Mouse (Mus musculus) heart, embryonic 12.5 days (tissue): ENCODE results near the gene F930015N05Rik. TPM values are rescaled to one million over a fixed set of nuclear protein-coding genes. Genes with fewer than 3 reads are reported as not detected.

ENCODE experiments used
- ATAC-seq: fragments of 200-750 bp; cut with Nextera tagmentation; 2 replicates; pipeline ENCODE4 v1.8.0; 2017; ENCODE audit warnings: moderate TSS enrichment, moderate library complexity; ENCODE audit not compliant: insufficient number of reproducible peaks, low FRiP score
- H3K27ac ChIP-seq: fragments of 300-500 bp; sonication (generic); 2 replicates; pipeline ENCODE4 v1.5.1; 2016; ENCODE audit warnings: mild to moderate bottlenecking, moderate library complexity; ENCODE audit not compliant: poor library complexity, severe bottlenecking
- H3K27me3 ChIP-seq: fragments of 300-500 bp; sonication (generic); replicated peaks from 2 replicates; pipeline ENCODE4 v1.6.1; 2016; ENCODE audit warnings: mild to moderate bottlenecking, moderate library complexity
- H3K36me3 ChIP-seq: fragments of 300-500 bp; sonication (generic); 2 replicates; pipeline ENCODE4 v1.6.1; 2016; ENCODE audit warnings: mild to moderate bottlenecking, moderate library complexity
- H3K4me1 ChIP-seq: fragments of 300-500 bp; sonication (generic); replicated peaks from 2 replicates; pipeline ENCODE4 v1.6.1; 2016; ENCODE audit warnings: mild to moderate bottlenecking
- H3K4me2 ChIP-seq: fragments of 300-500 bp; sonication (generic); 2 replicates; pipeline ENCODE4 v1.6.1; 2016; ENCODE audit warnings: mild to moderate bottlenecking, moderate library complexity
- H3K4me3 ChIP-seq: fragments of 300-500 bp; sonication (generic); 2 replicates; pipeline ENCODE4 v1.5.1; 2016; ENCODE audit warnings: mild to moderate bottlenecking
- H3K9ac ChIP-seq: fragments of 300-500 bp; sonication (generic); 2 replicates; pipeline ENCODE4 v1.6.1; 2016; ENCODE audit warnings: mild to moderate bottlenecking, moderate library complexity
- H3K9me3 ChIP-seq: fragments of 300-500 bp; sonication (generic); replicated peaks from 2 replicates; pipeline ENCODE4 v1.6.1; 2016; ENCODE audit warnings: mild to moderate bottlenecking, moderate library complexity
- WGBS: fragments of 180-500 bp; shearing (Covaris S2); methylation state at CpG from one replicate; pipeline ENCODE4 v1.1.7; 2016; 5-methylcytosine and 5-hydroxymethylcytosine counted together
- polyA plus RNA-seq: library from polyadenylated mRNA; unstranded; fragments of >200 nt; fragmentation: Nextera tagmentation; extraction: Ambion mirVana; gene quantifications from 2 replicates; pipeline ENCODE4 v1.2.1, GENCODE M21; 2016

Gene F930015N05Rik
- not detected in 2 replicates for polyA plus RNA-seq

DNA sequence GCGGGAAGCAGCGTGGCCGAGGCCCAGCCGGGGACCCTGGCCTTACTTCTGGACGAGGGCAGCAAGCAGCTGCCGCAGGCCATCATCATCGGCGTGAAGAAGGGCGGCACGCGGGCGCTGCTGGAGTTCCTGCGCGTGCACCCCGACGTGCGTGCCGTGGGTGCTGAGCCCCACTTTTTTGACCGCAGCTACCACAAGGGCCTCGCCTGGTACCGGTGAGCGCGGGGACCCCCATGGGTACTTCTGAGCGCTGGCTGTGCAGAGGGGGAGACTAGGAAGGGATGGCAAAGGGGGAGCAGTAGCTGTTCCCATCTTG is at the start of gene F930015N05Rik:
Gene F930015N05Rik, minus strand, starts transcription at position 242 of the 316 bp plus-strand sequence.
- Histone ChIP-seq H3K4me3 (peak within 1 kb of the TSS; percentile 64), H3K4me1 (peaks cover 10% of the 10 kb centered on the region), H3K9me3 (no peaks in the 10 kb centered on the region), H3K4me2 (peak within 1 kb of the TSS; percentile 97), H3K36me3 (no peaks in the 10 kb centered on the region), H3K9ac (peak within 1 kb of the TSS; percentile 74), H3K27me3 (peaks cover 35% of the 10 kb centered on the region), H3K27ac (0 out of 2 replicates have a peak within 1 kb of the TSS, but pooled peaks have one; percentile 30)
- under 1% methylated on average over 24 of the region's 24 CpGs for WGBS
- no peak for ATAC-seq

DNA sequence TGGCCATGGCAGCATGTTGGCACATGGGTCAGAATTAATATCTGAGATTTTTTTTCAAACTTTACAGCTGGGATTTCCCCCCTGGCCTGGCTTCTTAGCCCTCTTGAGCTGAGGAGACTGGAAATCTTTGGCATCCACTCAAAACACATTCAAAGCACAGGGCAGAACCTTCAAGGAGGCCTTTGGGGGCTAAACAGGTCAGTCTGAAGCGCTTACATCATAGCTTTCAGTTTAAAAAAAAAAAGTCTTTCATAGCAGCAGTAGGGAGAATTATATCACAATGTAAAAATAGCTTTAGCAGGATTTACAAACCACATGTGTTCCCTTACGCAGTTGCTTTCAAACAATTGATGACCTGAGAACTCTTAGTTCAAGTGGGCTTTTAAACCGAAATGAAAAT is 45.0 kb upstream of the F930015N05Rik start:
- Histone ChIP-seq H3K4me2 (no peak overlapping the region), H3K36me3 (no peaks in the 10 kb centered on the region), H3K9me3 (no peaks in the 10 kb centered on the region), H3K4me1 (no peaks in the 10 kb centered on the region; the same call in 1 of the 2 replicates), H3K27ac (0 out of 2 replicates have a peak overlapping the region, but pooled peaks have one; percentile 21), H3K27me3 (no peaks in the 10 kb centered on the region), H3K9ac (no peak overlapping the region), H3K4me3 (no peak overlapping the region)
- WGBS: 48% methylated on average over 3 of the region's 3 CpGs
- ATAC-seq: no peak

- peaks cover 9% of the 10 kb centered on the region; the same call in 1 of the 2 replicates for H3K27me3 ChIP-seq
- H3K4me3 ChIP-seq: no peak overlapping the region
- H3K9me3 ChIP-seq: no peaks in the 10 kb centered on the region
- H3K4me1 ChIP-seq: 0 out of 2 replicates have a peak, but pooled peaks cover 3% of the 10 kb centered on the region
- no peak overlapping the region for H3K27ac ChIP-seq
- no peak for ATAC-seq
- H3K9ac ChIP-seq: no peak overlapping the region
- no peak overlapping the region for H3K4me2 ChIP-seq
- no peaks in the 10 kb centered on the region for H3K36me3 ChIP-seq
- 62% methylated on average over 3 of the region's 3 CpGs for WGBS
Measured at GRCm38 (mm10) chr11:64473679-64474078, 37.2 kb upstream of the F930015N05Rik start.

- H3K4me2 ChIP-seq: no peak overlapping the region
- H3K4me3 ChIP-seq: no peak overlapping the region
- H3K27ac ChIP-seq: no peak overlapping the region
- ATAC-seq: no peak
- H3K36me3 ChIP-seq: no peaks in the 10 kb centered on the region
- no peaks in the 10 kb centered on the region for H3K9me3 ChIP-seq
- 0 out of 2 replicates have a peak, but pooled peaks cover 3% of the 10 kb centered on the region for H3K4me1 ChIP-seq
- peaks cover 14% of the 10 kb centered on the region; the same call in 1 of the 2 replicates for H3K27me3 ChIP-seq
- no peak overlapping the region for H3K9ac ChIP-seq
Measured at GRCm38 (mm10) chr11:64470689-64471088, 34.2 kb upstream of the F930015N05Rik start.

DNA sequence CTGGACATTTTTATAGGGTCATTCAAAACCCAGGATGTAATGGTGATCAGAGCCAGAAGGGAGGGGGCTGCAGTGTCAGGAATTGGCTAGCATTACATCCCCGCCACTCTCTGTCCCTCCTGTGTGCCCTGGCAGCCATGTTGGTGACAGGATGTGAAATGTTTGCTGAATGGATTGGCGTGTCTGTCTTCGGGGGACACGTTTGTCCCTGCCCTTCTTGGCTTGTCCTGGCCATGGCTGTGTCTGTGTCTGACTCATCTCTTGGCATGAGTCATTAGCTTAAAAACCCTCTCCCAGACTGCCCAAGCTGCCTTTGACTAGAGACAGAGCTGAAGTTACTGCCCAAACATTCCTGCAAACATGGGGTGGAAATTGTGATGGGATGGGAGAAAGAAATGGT is 32.3 kb upstream of the F930015N05Rik start:
- Histone ChIP-seq H3K4me2 (no peak overlapping the region), H3K36me3 (no peaks in the 10 kb centered on the region), H3K27me3 (peaks cover 14% of the 10 kb centered on the region; the same call in 1 of the 2 replicates), H3K9me3 (no peaks in the 10 kb centered on the region), H3K27ac (no peak overlapping the region), H3K9ac (no peak overlapping the region), H3K4me3 (no peak overlapping the region), H3K4me1 (0 out of 2 replicates have a peak, but pooled peaks cover 3% of the 10 kb centered on the region)
- WGBS: 51% methylated on average over 4 of the region's 4 CpGs
- ATAC-seq: no peak

- Histone ChIP-seq H3K4me3 (no peak overlapping the region), H3K27ac (no peak overlapping the region), H3K36me3 (no peaks in the 10 kb centered on the region), H3K4me1 (no peaks in the 10 kb centered on the region), H3K27me3 (no peaks in the 10 kb centered on the region), H3K9ac (no peak overlapping the region), H3K4me2 (no peak overlapping the region), H3K9me3 (no peaks in the 10 kb centered on the region)
- no peak for ATAC-seq
- 68% methylated on average over 3 of the region's 3 CpGs for WGBS
Measured at GRCm38 (mm10) chr11:64461746-64462145, 25.3 kb upstream of the F930015N05Rik start.

DNA sequence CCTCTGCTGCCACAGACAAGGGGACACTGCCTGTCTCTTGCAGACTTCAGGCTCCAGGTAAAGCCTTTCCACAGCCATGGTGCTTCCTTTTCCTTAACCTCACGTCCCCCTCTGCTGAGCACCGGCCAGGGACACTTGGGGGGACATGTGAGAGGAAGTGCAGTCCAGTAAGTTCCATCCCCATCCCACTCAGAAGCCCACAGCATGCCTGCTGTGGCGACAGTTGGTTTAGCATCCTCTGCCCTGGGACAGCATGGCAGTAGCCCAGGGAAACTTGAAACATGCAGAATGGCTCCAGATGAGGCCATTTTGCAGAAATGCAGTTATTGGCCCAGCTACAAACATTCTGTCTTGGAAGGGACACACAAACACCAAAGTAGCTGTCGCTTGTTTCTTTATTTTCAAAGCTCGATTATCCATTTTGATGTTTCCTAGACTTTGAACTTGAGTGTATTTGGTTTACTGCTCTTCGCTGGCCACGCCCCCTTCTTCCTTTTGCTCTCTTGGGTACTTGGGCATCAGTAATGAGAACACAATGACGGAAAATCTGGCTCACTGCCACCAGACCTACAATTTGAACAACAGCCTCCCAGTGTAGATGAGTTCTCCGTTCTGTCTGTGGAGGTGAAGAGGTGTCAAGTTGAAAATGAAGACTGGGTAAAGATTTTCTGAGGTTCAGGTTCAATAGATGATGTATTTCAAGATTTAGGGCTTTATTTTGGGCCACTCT is 12.3 kb upstream of the F930015N05Rik start:
- Histone ChIP-seq H3K27me3 (peaks cover 6% of the 10 kb centered on the region), H3K9me3 (no peaks in the 10 kb centered on the region), H3K4me1 (no peaks in the 10 kb centered on the region), H3K4me2 (no peak overlapping the region), H3K9ac (no peak overlapping the region), H3K4me3 (no peak overlapping the region), H3K27ac (no peak overlapping the region), H3K36me3 (no peaks in the 10 kb centered on the region)
- no peak for ATAC-seq
- 68% methylated on average over 9 of the region's 9 CpGs for WGBS

GRCm38 (mm10) chr11:64445227-64445626 is 8.8 kb upstream of the F930015N05Rik start:
- Histone ChIP-seq H3K36me3 (no peaks in the 10 kb centered on the region), H3K27ac (no peak overlapping the region), H3K27me3 (peaks cover 25% of the 10 kb centered on the region), H3K9ac (no peak overlapping the region), H3K4me1 (peaks cover 3% of the 10 kb centered on the region; the same call in 1 of the 2 replicates), H3K9me3 (no peaks in the 10 kb centered on the region), H3K4me2 (no peak overlapping the region), H3K4me3 (no peak overlapping the region)
- 42% methylated on average over 1 of the region's 1 CpGs for WGBS
- ATAC-seq: no peak

GRCm38 (mm10) chr11:64442701-64443100 is 6.2 kb upstream of the F930015N05Rik start:
- ATAC-seq: no peak
- Histone ChIP-seq H3K9me3 (no peaks in the 10 kb centered on the region), H3K27ac (no peak overlapping the region), H3K36me3 (no peaks in the 10 kb centered on the region), H3K4me1 (peaks cover 3% of the 10 kb centered on the region; the same call in 1 of the 2 replicates), H3K4me3 (no peak overlapping the region), H3K27me3 (peaks cover 33% of the 10 kb centered on the region), H3K4me2 (no peak overlapping the region), H3K9ac (no peak overlapping the region)
- WGBS: 37% methylated on average over 3 of the region's 3 CpGs

- Histone ChIP-seq H3K9me3 (no peaks in the 10 kb centered on the region), H3K36me3 (no peaks in the 10 kb centered on the region), H3K4me2 (peak overlapping the region; percentile 51), H3K9ac (no peak overlapping the region), H3K4me3 (no peak overlapping the region), H3K27me3 (peaks cover 34% of the 10 kb centered on the region), H3K4me1 (peaks cover 3% of the 10 kb centered on the region; the same call in 1 of the 2 replicates), H3K27ac (no peak overlapping the region)
- no peak for ATAC-seq
- WGBS: 29% methylated on average over 8 of the region's 8 CpGs
Measured at GRCm38 (mm10) chr11:64442119-64442518, 5.7 kb upstream of the F930015N05Rik start.

- H3K36me3 ChIP-seq: no peaks in the 10 kb centered on the region
- H3K27ac ChIP-seq: no peak overlapping the region
- WGBS: 25% methylated on average over 3 of the region's 3 CpGs
Measured at GRCm38 (mm10) chr11:64438909-64439308, 2.5 kb upstream of the F930015N05Rik start.

More at GRCm38 (mm10) chr11:64438909-64439308, 2.5 kb upstream of the F930015N05Rik start:
- Histone ChIP-seq H3K4me2 (no peak overlapping the region), H3K9ac (no peak overlapping the region), H3K27me3 (peaks cover 33% of the 10 kb centered on the region), H3K4me3 (no peak overlapping the region), H3K9me3 (no peaks in the 10 kb centered on the region), H3K4me1 (peaks cover 13% of the 10 kb centered on the region)
- ATAC-seq: no peak
